Mouse (Mus musculus) heart, embryonic 14.5 days (tissue): ENCODE measurements around the gene Cand2. TPM values are rescaled to one million over a fixed set of nuclear protein-coding genes. Genes with fewer than 3 reads are reported as not detected.

Experiments used
- ATAC-seq: fragments of 200-750 bp; cut with Nextera tagmentation; 2 replicates; pipeline ENCODE4 v1.8.0; 2017; ENCODE audit warnings: low read depth, moderate TSS enrichment; ENCODE audit not compliant: insufficient number of reproducible peaks, insufficient read depth, low FRiP score
- H3K27ac ChIP-seq, 2 experiments: fragments of 200-500 bp in 1 of 2; fragments of 300-500 bp in 1 of 2; sonication (generic) in 1 of 2; replicated peaks in 1 of 2; 2 replicates each; pipeline ENCODE4 v1.5.1; 2012 to 2014; ENCODE audit warnings: low read depth in 2 of 2, low read length in 2 of 2, control low read depth in 1 of 2, mild to moderate bottlenecking in 1 of 2, mixed read lengths in 1 of 2; ENCODE audit not compliant: control insufficient read depth in 1 of 2, insufficient read depth in 1 of 2
- H3K27me3 ChIP-seq: fragments of 300-500 bp; sonication (generic); 2 replicates; pipeline ENCODE4 v1.6.1; 2014; ENCODE audit warnings: mild to moderate bottlenecking, low read length, control low read depth; ENCODE audit not compliant: control insufficient read depth, insufficient read depth
- H3K36me3 ChIP-seq: fragments of 300-500 bp; sonication (generic); 2 replicates; pipeline ENCODE4 v1.6.1; 2014; ENCODE audit warnings: mild to moderate bottlenecking, control low read depth, low read length, mixed read lengths; ENCODE audit not compliant: control insufficient read depth, insufficient read depth
- H3K4me1 ChIP-seq, 2 experiments: fragments of 200-500 bp in 1 of 2; fragments of 300-500 bp in 1 of 2; sonication (generic) in 1 of 2; 2 replicates each; pipeline ENCODE4 v1.6.1; 2012 to 2014; ENCODE audit warnings: low read length in 2 of 2, control low read depth in 1 of 2, mixed read lengths in 1 of 2; ENCODE audit not compliant: control insufficient read depth in 2 of 2, insufficient read depth in 2 of 2
- H3K4me2 ChIP-seq: fragments of 300-500 bp; sonication (generic); 2 replicates; pipeline ENCODE4 v1.6.1; 2014; ENCODE audit warnings: mild to moderate bottlenecking, low read length
- H3K4me3 ChIP-seq, 2 experiments: fragments of 200-500 bp in 1 of 2; fragments of 300-500 bp in 1 of 2; sonication (generic) in 1 of 2; 2 replicates each; pipeline ENCODE4 v1.5.1; 2012 to 2014; ENCODE audit warnings: low read length in 2 of 2, mild to moderate bottlenecking in 2 of 2, control low read depth in 1 of 2, low read depth in 1 of 2, moderate library complexity in 1 of 2; ENCODE audit not compliant: control insufficient read depth in 1 of 2, insufficient read depth in 1 of 2
- H3K9ac ChIP-seq: fragments of 300-500 bp; sonication (generic); 2 replicates; pipeline ENCODE4 v1.6.1; 2014; ENCODE audit warnings: mild to moderate bottlenecking, low read length
- H3K9me3 ChIP-seq: fragments of 300-500 bp; sonication (generic); 2 replicates; pipeline ENCODE4 v1.6.1; 2016; ENCODE audit warnings: low read length, control low read depth; ENCODE audit not compliant: control insufficient read depth
- WGBS: fragments of 180-500 bp; shearing (Covaris S2); extraction: QIAGEN DNeasy Blood & Tissue Kit; methylation state at CpG from one replicate; pipeline ENCODE4 v1.1.7; 2014; 5-methylcytosine and 5-hydroxymethylcytosine counted together
- polyA plus RNA-seq: library from polyadenylated mRNA; unstranded; fragments of >200 nt; fragmentation: Nextera tagmentation; extraction: Ambion mirVana; gene quantifications from 2 replicates; pipeline ENCODE4 v1.2.1, GENCODE M21; 2014

Gene Cand2
- polyA plus RNA-seq, 1 experiment from 2014 or later, result 48.3 TPM

GRCm38 (mm10) chr6:115743569-115743968 lies 30.8 kb upstream of the Cand2 start:
- H3K27ac ChIP-seq, result no peak overlapping the region
- no peaks in the 10 kb centered on the region for H3K36me3 ChIP-seq
- no peak overlapping the region for H3K4me2 ChIP-seq
- no peaks in the 10 kb centered on the region for H3K27me3 ChIP-seq
- H3K9ac ChIP-seq, result no peak overlapping the region
- H3K4me3 ChIP-seq, result no peak overlapping the region
- ATAC-seq, result peak; percentile 50; the same call in 1 of the 2 replicates
- H3K9me3 ChIP-seq, result no peaks in the 10 kb centered on the region
- 5% methylated on average over 1 of the region's 1 CpGs for whole genome bisulfite sequencing
- no peaks in the 10 kb centered on the region for H3K4me1 ChIP-seq

- Histone ChIP-seq H3K27ac (no peak overlapping the region), H3K36me3 (no peaks in the 10 kb centered on the region), H3K27me3 (no peaks in the 10 kb centered on the region), H3K9me3 (no peaks in the 10 kb centered on the region), H3K4me2 (no peak overlapping the region), H3K9ac (no peak overlapping the region), H3K4me1 (no peaks in the 10 kb centered on the region), H3K4me3 (no peak overlapping the region)
- ATAC-seq, result no peak
- WGBS, result 68% methylated on average over 1 of the region's 1 CpGs
Measured at GRCm38 (mm10) chr6:115746326-115746725, 28.0 kb upstream of the Cand2 start.

DNA sequence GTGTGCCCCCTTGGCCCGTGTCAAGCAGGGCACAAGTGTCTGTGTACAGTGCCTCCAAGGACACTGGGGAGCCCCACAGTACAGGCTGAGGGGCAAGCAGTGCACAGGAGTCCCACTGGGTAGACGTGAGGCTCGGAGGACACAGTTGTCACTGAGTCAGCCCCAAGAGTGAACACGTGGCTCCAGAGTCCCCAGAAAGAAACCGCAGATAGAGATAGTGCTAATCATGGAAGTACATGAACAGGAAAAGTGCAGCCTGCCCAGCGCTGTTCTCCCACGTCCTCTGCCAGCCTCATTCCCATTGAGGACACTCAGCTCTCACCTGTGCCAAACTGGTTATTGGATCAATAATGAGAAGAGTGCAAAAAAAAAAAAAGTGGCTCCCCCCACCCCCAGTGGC lies 18.8 kb upstream of the Cand2 start:
- Histone ChIP-seq H3K27ac (no peak overlapping the region), H3K9ac (no peak overlapping the region), H3K9me3 (no peaks in the 10 kb centered on the region), H3K36me3 (no peaks in the 10 kb centered on the region), H3K4me3 (no peak overlapping the region), H3K4me2 (no peak overlapping the region), H3K4me1 (peaks cover 10 to 16% of the 10 kb centered on the region in 2 experiments), H3K27me3 (no peaks in the 10 kb centered on the region)
- 29% methylated on average over 7 of the region's 7 CpGs for WGBS
- ATAC-seq, result no peak

GRCm38 (mm10) chr6:115758981-115759435 lies 15.3 kb upstream of the Cand2 start:
- H3K4me2 ChIP-seq, result no peak overlapping the region
- 47% methylated on average over 9 of the region's 9 CpGs for WGBS
- ATAC-seq, result no peak
- H3K9me3 ChIP-seq, result no peaks in the 10 kb centered on the region
- H3K36me3 ChIP-seq, result no peaks in the 10 kb centered on the region
- H3K4me3 ChIP-seq, result no peak overlapping the region
- H3K9ac ChIP-seq, result no peak overlapping the region
- H3K27ac ChIP-seq, result 0 out of 4 replicates have a peak overlapping the region, but pooled peaks of 1 of the 2 experiments have one; percentile 14
- peaks cover 22 to 46% of the 10 kb centered on the region in 2 experiments for H3K4me1 ChIP-seq
- H3K27me3 ChIP-seq, result no peaks in the 10 kb centered on the region

GRCm38 (mm10) chr6:115759461-115759860 lies 14.9 kb upstream of the Cand2 start:
- Histone ChIP-seq H3K4me2 (no peak overlapping the region), H3K27ac (0 out of 4 replicates have a peak overlapping the region, but pooled peaks of 1 of the 2 experiments have one; percentile 14), H3K9me3 (no peaks in the 10 kb centered on the region), H3K9ac (no peak overlapping the region), H3K4me1 (peaks cover 23 to 49% of the 10 kb centered on the region in 2 experiments), H3K36me3 (no peaks in the 10 kb centered on the region), H3K4me3 (no peak overlapping the region), H3K27me3 (no peaks in the 10 kb centered on the region)
- ATAC-seq, result no peak
- WGBS, result 59% methylated on average over 5 of the region's 5 CpGs

GRCm38 (mm10) chr6:115760137-115760536 lies 14.2 kb upstream of the Cand2 start:
- Histone ChIP-seq H3K9me3 (no peaks in the 10 kb centered on the region), H3K27me3 (no peaks in the 10 kb centered on the region), H3K36me3 (no peaks in the 10 kb centered on the region), H3K27ac (no peak overlapping the region), H3K4me1 (peaks cover 25 to 51% of the 10 kb centered on the region in 2 experiments), H3K9ac (no peak overlapping the region), H3K4me2 (no peak overlapping the region), H3K4me3 (no peak overlapping the region)
- WGBS, result 91% methylated on average over 4 of the region's 4 CpGs
- ATAC-seq, result no peak

- H3K27me3 ChIP-seq, result no peaks in the 10 kb centered on the region
- H3K36me3 ChIP-seq, result no peaks in the 10 kb centered on the region
- H3K27ac ChIP-seq, result no peak overlapping the region
- ATAC-seq, result no peak
- H3K4me2 ChIP-seq, result no peak overlapping the region
- no peak overlapping the region for H3K4me3 ChIP-seq
- H3K9ac ChIP-seq, result no peak overlapping the region
- no peaks in the 10 kb centered on the region for H3K9me3 ChIP-seq
- H3K4me1 ChIP-seq, result peaks cover 17 to 44% of the 10 kb centered on the region in 2 experiments
- WGBS, result 32% methylated on average over 4 of the region's 4 CpGs
Measured at GRCm38 (mm10) chr6:115760982-115761381, 13.4 kb upstream of the Cand2 start.
